Mouse (Mus musculus) R1 (cell line): ENCODE results near the gene Fsip2.

Experiments used
- DNase-seq: peaks from one replicate; pipeline ENCODE4 v3.0.0-alpha.2; 2018; ENCODE audit warnings: low read depth, low spot score

Fsip2 gene

DNA sequence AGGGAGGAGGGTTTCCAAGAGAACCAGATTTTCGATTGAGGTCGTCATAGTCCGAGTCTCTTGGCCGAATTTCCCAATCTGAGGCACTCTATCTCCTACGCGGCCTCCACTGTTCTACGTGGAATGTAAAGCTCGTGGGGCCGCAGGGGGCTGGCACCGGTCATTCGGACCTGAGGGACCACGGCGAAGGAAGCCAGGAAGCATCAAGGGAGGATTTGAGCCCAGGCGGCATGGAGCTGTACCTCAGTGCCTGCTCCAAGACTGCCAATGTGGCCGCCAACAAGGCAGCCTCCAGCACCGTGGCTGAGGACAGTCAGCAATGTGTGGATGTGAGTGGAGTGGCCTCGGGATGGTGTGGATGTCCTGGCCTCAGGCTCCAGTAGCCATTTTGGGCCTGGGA lies at the start of gene Fsip2:
Gene Fsip2, plus strand, starts transcription at position 163 of the 400 bp plus-strand sequence.
- no peak for DNase-seq

- DNase-seq = no peak
These were observed 20.0 kb downstream of the Fsip2 start for GRCm38 (mm10) chr2:82963443-82963842.

DNA sequence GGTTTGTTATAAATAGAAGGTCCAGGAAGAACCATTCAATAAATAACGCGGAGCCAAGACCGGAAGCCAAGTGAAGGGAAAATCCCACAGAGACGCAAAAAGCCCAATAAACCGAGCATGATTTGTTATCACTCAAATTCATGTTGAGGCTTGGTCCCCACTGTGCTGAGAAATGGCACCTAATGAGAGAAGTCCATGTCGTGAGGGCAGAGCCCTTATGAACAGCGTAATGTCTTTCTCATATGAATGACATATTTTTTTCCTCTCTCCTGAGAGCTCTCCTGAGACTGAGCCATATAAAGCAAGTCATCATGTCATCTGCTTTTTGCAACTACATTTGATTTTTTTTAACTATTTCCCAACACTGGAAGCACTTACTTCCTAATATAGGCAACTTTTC lies 82.4 kb downstream of the Fsip2 start:
- no peak for DNase-seq

DNA sequence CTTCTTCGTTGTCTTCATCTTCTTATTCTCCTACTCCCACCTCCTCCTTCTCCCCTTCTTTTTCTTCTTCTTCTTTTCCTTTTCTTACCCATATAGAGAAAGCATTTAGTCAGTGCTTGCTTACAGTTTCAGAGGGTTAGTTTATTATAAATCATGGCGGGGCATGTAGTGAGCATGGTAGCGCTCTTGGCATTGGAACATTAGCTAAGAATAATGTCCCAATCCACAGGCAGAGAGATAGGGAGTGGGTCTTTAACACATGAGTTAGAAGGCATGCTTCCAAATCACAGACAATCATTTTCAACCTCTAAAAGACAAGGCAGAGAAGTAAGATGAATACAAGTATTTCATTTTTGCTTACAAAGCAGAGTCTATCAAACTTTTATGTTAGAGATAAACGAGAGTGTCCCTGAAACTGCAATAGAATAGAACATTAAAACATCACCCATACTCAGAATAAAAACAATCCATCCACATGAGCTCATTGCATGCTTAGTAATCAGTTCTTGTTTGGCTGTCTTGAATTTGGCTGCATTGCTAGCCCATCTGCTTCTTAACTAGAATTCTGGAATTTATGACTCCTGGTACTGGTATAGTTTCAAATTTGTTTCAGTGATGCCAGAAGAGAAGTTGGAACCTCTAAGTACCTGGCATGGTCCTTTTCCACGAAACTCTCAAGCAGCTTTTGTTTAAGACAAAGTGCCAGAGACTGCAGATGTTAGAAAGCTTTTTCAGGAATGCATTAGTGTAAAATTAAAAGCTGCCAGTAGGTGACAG lies 109.7 kb downstream of the Fsip2 start:
- DNase-seq = no peak
